Mouse (Mus musculus): ENCODE measurements around the gene Pde2a. TPM values are rescaled to one million over a fixed set of nuclear protein-coding genes. Genes with fewer than 3 reads are reported as not detected.

Gene Pde2a
- polyA plus RNA-seq, 1 experiment from 2014 or later: 46.5 TPM

DNA sequence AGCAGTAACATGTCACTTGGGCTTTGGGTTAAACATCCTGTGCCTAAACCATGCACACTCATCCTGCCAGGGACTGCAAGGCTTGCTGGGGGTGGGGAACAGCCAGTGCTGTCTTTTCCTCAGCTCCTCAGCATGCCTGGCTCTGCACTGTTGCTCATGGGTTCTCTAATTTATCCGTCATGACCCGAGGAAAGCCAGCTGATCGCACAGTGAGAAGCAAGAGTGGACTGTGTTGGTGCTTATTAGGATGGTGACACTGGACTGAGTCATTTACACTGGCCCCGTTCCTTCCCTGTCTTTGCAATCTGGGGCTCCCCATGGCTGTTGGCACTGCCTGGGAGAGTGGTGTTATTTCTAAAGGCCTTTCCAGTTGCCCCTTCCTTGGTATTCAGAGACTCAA, 22.7 kb downstream of the Pde2a start:
- no peaks in the 10 kb centered on the region for H3K4me1 ChIP-seq (ENCODE audit: insufficient read depth, low read length)
- H3K27ac ChIP-seq (ENCODE audit: low read length): no peak overlapping the region
- no peak for ATAC-seq (ENCODE audit: low FRiP score, low TSS enrichment)
- no peak overlapping the region for H3K9ac ChIP-seq (replicated peaks; ENCODE audit: low read length)
- H3K9me3 ChIP-seq (ENCODE audit: low read length): no peaks in the 10 kb centered on the region
- H3K4me2 ChIP-seq (replicated peaks; ENCODE audit: low read depth, low read length): no peak overlapping the region
- WGBS: 61% methylated on average over 4 of the region's 4 CpGs
- H3K36me3 ChIP-seq (ENCODE audit: insufficient read depth, low read length): no peaks in the 10 kb centered on the region
- no peak overlapping the region for H3K4me3 ChIP-seq (ENCODE audit: low read length)
- H3K27me3 ChIP-seq (ENCODE audit: insufficient read depth, low read length): no peaks in the 10 kb centered on the region

- H3K4me3 ChIP-seq (ENCODE audit: low read length): no peak overlapping the region
- no peak for ATAC-seq (ENCODE audit: low FRiP score, low TSS enrichment)
- H3K27ac ChIP-seq (ENCODE audit: low read length): no peak overlapping the region
- no peaks in the 10 kb centered on the region for H3K9me3 ChIP-seq (ENCODE audit: low read length)
- H3K4me1 ChIP-seq (ENCODE audit: insufficient read depth, low read length): 0 out of 2 replicates have a peak, but pooled peaks cover 4% of the 10 kb centered on the region
- H3K4me2 ChIP-seq (replicated peaks; ENCODE audit: low read depth, low read length): no peak overlapping the region
- H3K9ac ChIP-seq (replicated peaks; ENCODE audit: low read length): no peak overlapping the region
- H3K36me3 ChIP-seq (ENCODE audit: insufficient read depth, low read length): no peaks in the 10 kb centered on the region
- WGBS: 30% methylated on average over 3 of the region's 3 CpGs
- H3K27me3 ChIP-seq (ENCODE audit: insufficient read depth, low read length): peaks cover 9% of the 10 kb centered on the region
Observed at GRCm38 (mm10) chr7:101449855-101450254, 28.4 kb downstream of the Pde2a start.

- H3K36me3 ChIP-seq (ENCODE audit: insufficient read depth, low read length): no peaks in the 10 kb centered on the region
- peak overlapping the region; percentile 59 for H3K4me3 ChIP-seq (ENCODE audit: low read length)
- peak overlapping the region; percentile 99 for H3K4me2 ChIP-seq (replicated peaks; ENCODE audit: low read depth, low read length)
- WGBS: under 1% methylated on average over 57 of the region's 68 CpGs
- 0 out of 2 replicates have a peak, but pooled peaks cover 4% of the 10 kb centered on the region for H3K4me1 ChIP-seq (ENCODE audit: insufficient read depth, low read length)
- no peak overlapping the region for H3K27ac ChIP-seq (ENCODE audit: low read length)
- H3K9me3 ChIP-seq (ENCODE audit: low read length): no peaks in the 10 kb centered on the region
- ATAC-seq (ENCODE audit: low FRiP score, low TSS enrichment): peak; percentile 85
- H3K9ac ChIP-seq (replicated peaks; ENCODE audit: low read length): peak overlapping the region; percentile 56; the same call in 1 of the 2 replicates
- peaks cover 9% of the 10 kb centered on the region for H3K27me3 ChIP-seq (ENCODE audit: insufficient read depth, low read length)
Observed at GRCm38 (mm10) chr7:101450422-101451401, 29.2 kb downstream of the Pde2a start.

DNA sequence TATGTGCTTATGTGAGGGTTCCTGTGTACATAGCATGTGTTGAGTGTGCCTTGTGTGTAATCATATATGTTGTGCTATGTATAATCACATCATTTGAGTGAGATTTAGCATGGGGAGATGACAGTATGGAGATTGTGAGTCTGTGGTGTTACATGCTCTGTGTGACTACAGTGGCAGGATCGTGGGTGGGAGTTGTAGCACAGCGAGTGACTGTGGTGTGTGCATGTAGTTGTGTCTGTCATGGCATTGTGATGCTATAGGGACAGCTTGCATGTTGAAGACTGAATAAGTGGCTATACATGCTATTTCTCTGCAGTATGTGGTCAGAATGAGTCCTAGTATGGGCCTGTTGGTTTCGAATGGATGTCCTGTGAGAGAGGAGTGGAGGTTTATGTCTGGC, 31.2 kb downstream of the Pde2a start:
- H3K9ac ChIP-seq (replicated peaks; ENCODE audit: low read length): peak overlapping the region; percentile 55; the same call in 1 of the 2 replicates
- H3K27ac ChIP-seq (ENCODE audit: low read length): no peak overlapping the region
- H3K27me3 ChIP-seq (ENCODE audit: insufficient read depth, low read length): peaks cover 9% of the 10 kb centered on the region
- H3K36me3 ChIP-seq (ENCODE audit: insufficient read depth, low read length): no peaks in the 10 kb centered on the region
- H3K9me3 ChIP-seq (ENCODE audit: low read length): no peaks in the 10 kb centered on the region
- WGBS: 84% methylated on average over 3 of the region's 3 CpGs
- H3K4me1 ChIP-seq (ENCODE audit: insufficient read depth, low read length): 0 out of 2 replicates have a peak, but pooled peaks cover 7% of the 10 kb centered on the region
- peak overlapping the region; percentile 99 for H3K4me2 ChIP-seq (replicated peaks; ENCODE audit: low read depth, low read length)
- ATAC-seq (ENCODE audit: low FRiP score, low TSS enrichment): no peak
- peak overlapping the region; percentile 59 for H3K4me3 ChIP-seq (ENCODE audit: low read length)

- Histone ChIP-seq H3K4me2 (replicated peaks; ENCODE audit: low read depth, low read length) (peak overlapping the region; percentile 99), H3K9me3 (ENCODE audit: low read length) (no peaks in the 10 kb centered on the region), H3K27ac (ENCODE audit: low read length) (no peak overlapping the region; the same call in 1 of the 2 replicates), H3K9ac (replicated peaks; ENCODE audit: low read length) (no peak overlapping the region), H3K4me1 (ENCODE audit: insufficient read depth, low read length) (0 out of 2 replicates have a peak, but pooled peaks cover 9% of the 10 kb centered on the region), H3K4me3 (ENCODE audit: low read length) (peak overlapping the region; percentile 59), H3K27me3 (ENCODE audit: insufficient read depth, low read length) (peaks cover 9% of the 10 kb centered on the region), H3K36me3 (ENCODE audit: insufficient read depth, low read length) (no peaks in the 10 kb centered on the region)
- 77% methylated on average over 3 of the region's 3 CpGs for WGBS
- no peak for ATAC-seq (ENCODE audit: low FRiP score, low TSS enrichment)
Observed at GRCm38 (mm10) chr7:101453296-101453695, 31.8 kb downstream of the Pde2a start.

GRCm38 (mm10) chr7:101453725-101454124, 32.2 kb downstream of the Pde2a start:
- H3K9ac ChIP-seq (replicated peaks; ENCODE audit: low read length): no peak overlapping the region
- H3K9me3 ChIP-seq (ENCODE audit: low read length): no peaks in the 10 kb centered on the region
- H3K36me3 ChIP-seq (ENCODE audit: insufficient read depth, low read length): no peaks in the 10 kb centered on the region
- 47% methylated on average over 8 of the region's 8 CpGs for WGBS
- H3K27me3 ChIP-seq (ENCODE audit: insufficient read depth, low read length): peaks cover 9% of the 10 kb centered on the region
- no peak overlapping the region for H3K4me3 ChIP-seq (ENCODE audit: low read length)
- no peak overlapping the region for H3K27ac ChIP-seq (ENCODE audit: low read length)
- ATAC-seq (ENCODE audit: low FRiP score, low TSS enrichment): no peak
- H3K4me1 ChIP-seq (ENCODE audit: insufficient read depth, low read length): peaks cover 13% of the 10 kb centered on the region; the same call in 1 of the 2 replicates
- H3K4me2 ChIP-seq (replicated peaks; ENCODE audit: low read depth, low read length): peak overlapping the region; percentile 22; the same call in 1 of the 2 replicates

DNA sequence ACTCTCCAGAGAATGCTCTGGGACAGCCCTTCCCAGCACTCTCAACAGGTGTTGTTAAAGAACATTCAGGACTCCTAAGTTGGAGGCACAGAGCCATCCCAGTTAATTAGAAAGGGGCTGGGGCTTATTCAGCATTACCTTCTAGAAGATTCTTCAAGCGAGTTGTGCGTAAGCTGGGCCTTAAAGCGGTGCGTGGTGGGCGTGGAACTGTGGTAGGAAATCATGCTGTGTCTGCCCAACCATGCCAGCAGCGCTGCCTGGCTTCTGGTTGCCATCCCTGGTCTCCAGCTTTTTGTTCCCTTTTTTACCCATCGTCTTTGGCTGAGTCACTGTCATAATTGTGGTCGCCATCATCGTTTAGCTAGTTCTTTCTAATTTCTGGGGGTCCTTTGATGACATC, 33.0 kb downstream of the Pde2a start:
- peak overlapping the region; percentile 22; the same call in 1 of the 2 replicates for H3K4me2 ChIP-seq (replicated peaks; ENCODE audit: low read depth, low read length)
- H3K27ac ChIP-seq (ENCODE audit: low read length): no peak overlapping the region
- H3K36me3 ChIP-seq (ENCODE audit: insufficient read depth, low read length): no peaks in the 10 kb centered on the region
- WGBS: 85% methylated on average over 9 of the region's 9 CpGs
- peaks cover 9% of the 10 kb centered on the region for H3K27me3 ChIP-seq (ENCODE audit: insufficient read depth, low read length)
- ATAC-seq (ENCODE audit: low FRiP score, low TSS enrichment): no peak
- H3K4me1 ChIP-seq (ENCODE audit: insufficient read depth, low read length): peaks cover 16% of the 10 kb centered on the region; the same call in 1 of the 2 replicates
- no peak overlapping the region for H3K4me3 ChIP-seq (ENCODE audit: low read length)
- H3K9me3 ChIP-seq (ENCODE audit: low read length): no peaks in the 10 kb centered on the region
- no peak overlapping the region for H3K9ac ChIP-seq (replicated peaks; ENCODE audit: low read length)

GRCm38 (mm10) chr7:101455141-101455540, 33.6 kb downstream of the Pde2a start:
- WGBS: 68% methylated on average over 6 of the region's 6 CpGs
- ATAC-seq (ENCODE audit: low FRiP score, low TSS enrichment): no peak
- no peaks in the 10 kb centered on the region for H3K36me3 ChIP-seq (ENCODE audit: insufficient read depth, low read length)
- no peaks in the 10 kb centered on the region for H3K9me3 ChIP-seq (ENCODE audit: low read length)
- no peak overlapping the region for H3K4me2 ChIP-seq (replicated peaks; ENCODE audit: low read depth, low read length)
- peaks cover 20% of the 10 kb centered on the region for H3K4me1 ChIP-seq (ENCODE audit: insufficient read depth, low read length)
- H3K9ac ChIP-seq (replicated peaks; ENCODE audit: low read length): no peak overlapping the region
- H3K4me3 ChIP-seq (ENCODE audit: low read length): no peak overlapping the region
- H3K27me3 ChIP-seq (ENCODE audit: insufficient read depth, low read length): peaks cover 9% of the 10 kb centered on the region
- no peak overlapping the region for H3K27ac ChIP-seq (ENCODE audit: low read length)

DNA sequence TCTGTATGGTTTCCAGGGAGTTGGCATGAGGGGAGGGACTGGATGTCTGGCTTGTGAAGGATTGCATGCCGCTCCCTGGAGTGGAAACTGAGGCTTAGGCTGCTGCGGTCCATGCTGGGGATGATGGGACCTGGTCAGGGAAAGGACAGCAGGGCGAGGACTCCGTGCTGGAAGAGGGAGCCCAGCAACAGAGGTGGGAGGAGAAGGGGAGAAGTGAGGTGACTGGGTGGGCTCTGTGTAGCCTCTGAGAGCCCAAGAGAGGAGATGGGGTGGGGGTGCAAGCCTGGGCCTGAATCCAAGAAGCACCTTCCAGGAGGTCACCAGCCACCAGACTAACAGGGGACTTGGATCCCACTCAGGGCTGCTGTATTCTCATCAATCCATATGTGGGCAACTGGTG, 34.8 kb downstream of the Pde2a start:
- Histone ChIP-seq H3K27ac (ENCODE audit: low read length) (0 out of 2 replicates have a peak overlapping the region, but pooled peaks have one; percentile 20), H3K4me1 (ENCODE audit: insufficient read depth, low read length) (peaks cover 18% of the 10 kb centered on the region), H3K4me3 (ENCODE audit: low read length) (no peak overlapping the region), H3K9me3 (ENCODE audit: low read length) (no peaks in the 10 kb centered on the region), H3K36me3 (ENCODE audit: insufficient read depth, low read length) (no peaks in the 10 kb centered on the region), H3K4me2 (replicated peaks; ENCODE audit: low read depth, low read length) (0 out of 2 replicates have a peak overlapping the region, but pooled peaks have one; percentile 2), H3K9ac (replicated peaks; ENCODE audit: low read length) (no peak overlapping the region), H3K27me3 (ENCODE audit: insufficient read depth, low read length) (peaks cover 9% of the 10 kb centered on the region)
- ATAC-seq (ENCODE audit: low FRiP score, low TSS enrichment): no peak
- WGBS: 68% methylated on average over 4 of the region's 4 CpGs

Data from kidney, embryonic 16.5 days (tissue).